Mouse (Mus musculus): ENCODE data around the gene Nfu1. TPM values are rescaled to one million over a fixed set of nuclear protein-coding genes. Genes with fewer than 3 reads are reported as not detected.

Gene Nfu1
- total and polyA plus RNA-seq, 3 experiments: 111 to 123 TPM; not detected in 1

- no peaks in the 10 kb centered on the region for H3K4me1 ChIP-seq (ENCODE audit: control insufficient read depth in 1 of 2, insufficient read depth in 2 of 2, low read length in 2 of 2)
- no peak overlapping the region for H3K4me3 ChIP-seq (ENCODE audit: control insufficient read depth in 1 of 2, insufficient read depth in 1 of 2, low read depth in 2 of 2, low read length in 2 of 2)
Observed at GRCm38 (mm10) chr6:86994254-86994653, 14.8 kb upstream of the Nfu1 start.

GRCm38 (mm10) chr6:86996629-86997307 is 12.3 kb upstream of the Nfu1 start:
- H3K4me3 ChIP-seq (ENCODE audit: control insufficient read depth in 1 of 2, insufficient read depth in 1 of 2, low read depth in 2 of 2, low read length in 2 of 2): no peak overlapping the region
- no peak overlapping the region for H3K27ac ChIP-seq (ENCODE audit: control insufficient read depth, low read depth, low read length)
- H3K4me1 ChIP-seq (ENCODE audit: control insufficient read depth in 1 of 2, insufficient read depth in 2 of 2, low read length in 2 of 2): no peaks in the 10 kb centered on the region
- no peak overlapping the region for H3K9ac ChIP-seq (ENCODE audit: control insufficient read depth, low read depth, low read length, poor library complexity, severe bottlenecking)
- no peaks in the 10 kb centered on the region for H3K79me2 ChIP-seq (ENCODE audit: control insufficient read depth, insufficient read depth, low read length, poor library complexity)
- no peaks in the 10 kb centered on the region for H3K27me3 ChIP-seq (ENCODE audit: control insufficient read depth in 1 of 2, insufficient read depth in 2 of 2, low read length in 2 of 2)
- TF ChIP-seq MEF2A (IDR thresholded peaks at IDR 0.05; ENCODE audit: extremely low read depth, insufficient replicate concordance, low read depth, low read length, poor library complexity, severe bottlenecking) (no peak), USF2 (IDR thresholded peaks at IDR 0.05; ENCODE audit: borderline replicate concordance in 1 of 2, insufficient read depth in 1 of 2, low read depth in 1 of 2, low read length in 2 of 2) (no peak), CHD2 (IDR thresholded peaks at IDR 0.05; ENCODE audit: low read length) (no peak), RAD21 (IDR thresholded peaks at IDR 0.05; ENCODE audit: low read depth, low read length) (no peak), ETS1 (IDR thresholded peaks at IDR 0.05; ENCODE audit: low read depth, low read length) (no peak), CHD1 (IDR thresholded peaks at IDR 0.05; ENCODE audit: low read depth, low read length) (no peak), NRF1 (IDR thresholded peaks at IDR 0.05; ENCODE audit: insufficient read depth, low read depth, low read length, poor library complexity, severe bottlenecking) (no peak), SMC3 (IDR thresholded peaks at IDR 0.05; ENCODE audit: low read depth, low read length) (no peak), ZC3H11A (IDR thresholded peaks at IDR 0.05; ENCODE audit: low read depth, low read length) (no peak), NELFE (IDR thresholded peaks at IDR 0.05; ENCODE audit: low read depth, low read length) (no peak), TBP (IDR thresholded peaks at IDR 0.05; ENCODE audit: low read depth, low read length) (no peak), ELF1 (IDR thresholded peaks at IDR 0.05; ENCODE audit: low read depth, low read length) (no peak), POLR2AphosphoS5 (IDR thresholded peaks at IDR 0.05; ENCODE audit: borderline replicate concordance, low read depth, low read length) (no peak), BHLHE40 (IDR thresholded peaks at IDR 0.05; ENCODE audit: borderline replicate concordance, low read depth, low read length) (no peak), ZKSCAN1 (IDR thresholded peaks at IDR 0.05; ENCODE audit: low read depth, low read length) (no peak)
- no peaks in the 10 kb centered on the region for H3K9me3 ChIP-seq (replicated peaks; ENCODE audit: insufficient read depth, low read length)
- no peaks in the 10 kb centered on the region; a peak in 1 of 4 replicates for H3K36me3 ChIP-seq (ENCODE audit: control insufficient read depth in 1 of 2, insufficient read depth in 2 of 2, low read length in 2 of 2)
- DNase-seq (ENCODE audit: low read depth, low spot score): no peak

More at GRCm38 (mm10) chr6:86994254-86994653, 14.8 kb upstream of the Nfu1 start:
- no peaks in the 10 kb centered on the region; a peak in 1 of 4 replicates for H3K36me3 ChIP-seq (ENCODE audit: control insufficient read depth in 1 of 2, insufficient read depth in 2 of 2, low read length in 2 of 2)
- no peak overlapping the region for H3K9ac ChIP-seq (ENCODE audit: control insufficient read depth, low read depth, low read length, poor library complexity, severe bottlenecking)
- H3K27me3 ChIP-seq (ENCODE audit: control insufficient read depth in 1 of 2, insufficient read depth in 2 of 2, low read length in 2 of 2): no peaks in the 10 kb centered on the region
- DNase-seq (ENCODE audit: low read depth, low spot score): no peak
- no peak overlapping the region for H3K27ac ChIP-seq (ENCODE audit: control insufficient read depth, low read depth, low read length)
- TF ChIP-seq TAL1 (IDR thresholded peaks at IDR 0.05; ENCODE audit: low read length) (no peak), RCOR1 (IDR thresholded peaks at IDR 0.05; ENCODE audit: low read depth, low read length) (no peak), MXI1 (IDR thresholded peaks at IDR 0.05; ENCODE audit: low read depth, low read length) (no peak), MEF2A (IDR thresholded peaks at IDR 0.05; ENCODE audit: extremely low read depth, insufficient replicate concordance, low read depth, low read length, poor library complexity, severe bottlenecking) (no peak), ETS1 (IDR thresholded peaks at IDR 0.05; ENCODE audit: low read depth, low read length) (no peak), GABPA (IDR thresholded peaks at IDR 0.05; ENCODE audit: low read depth, low read length) (no peak), TBP (IDR thresholded peaks at IDR 0.05; ENCODE audit: low read depth, low read length) (no peak), E2F4 (IDR thresholded peaks at IDR 0.05; ENCODE audit: borderline replicate concordance, low read depth, low read length) (no peak), ELF1 (IDR thresholded peaks at IDR 0.05; ENCODE audit: low read depth, low read length) (no peak), POLR2AphosphoS2 (IDR thresholded peaks at IDR 0.05; ENCODE audit: low read length) (no peak), ZMIZ1 (IDR thresholded peaks at IDR 0.05; ENCODE audit: low read depth, low read length) (no peak), ZKSCAN1 (IDR thresholded peaks at IDR 0.05; ENCODE audit: low read depth, low read length) (no peak), MAFK (IDR thresholded peaks at IDR 0.05; ENCODE audit: borderline replicate concordance, low read depth, low read length) (no peak)
- H3K79me2 ChIP-seq (ENCODE audit: control insufficient read depth, insufficient read depth, low read length, poor library complexity): no peaks in the 10 kb centered on the region
- no peaks in the 10 kb centered on the region for H3K9me3 ChIP-seq (replicated peaks; ENCODE audit: insufficient read depth, low read length)

Data from MEL (cell line).